Mouse (Mus musculus): Measurements from ENCODE around the gene Csf2rb.
"Not testable (repeated sequence)": the region's sequence is repeated elsewhere in the genome, so short reads cannot be mapped to it uniquely, and the experiment has no call there.

Gene Csf2rb

DNA sequence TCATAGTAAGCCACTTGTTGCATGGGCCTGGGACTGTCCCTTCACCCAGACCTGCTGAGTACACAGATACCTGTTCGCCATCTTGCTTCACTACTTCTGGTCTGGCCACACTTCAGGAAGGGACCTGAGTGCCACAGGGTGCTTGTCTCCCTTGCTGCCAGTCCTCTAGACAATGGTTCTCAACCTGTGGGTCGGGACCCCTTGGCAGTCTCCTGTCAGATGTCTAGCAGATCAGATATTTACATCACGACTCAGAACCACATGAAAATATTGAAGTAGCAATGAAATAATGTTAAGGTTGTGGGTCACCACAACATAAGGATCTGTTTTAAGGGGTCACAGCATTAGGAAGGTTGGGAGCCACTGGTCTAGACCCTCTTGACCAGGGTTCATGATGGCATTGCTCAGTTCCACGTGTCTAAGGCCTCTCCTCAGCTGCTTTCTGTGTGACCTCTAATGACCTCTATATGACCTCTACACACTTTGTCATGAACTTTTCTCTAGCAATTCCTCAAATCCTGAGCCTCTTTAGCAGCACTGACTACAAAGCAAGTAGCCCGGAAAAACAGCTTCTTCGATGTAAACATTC, 2.3 kb downstream of the Csf2rb start:
- not testable (repeated sequence) for DNase-seq (ENCODE audit: low spot score in 2 of 2)

DNA sequence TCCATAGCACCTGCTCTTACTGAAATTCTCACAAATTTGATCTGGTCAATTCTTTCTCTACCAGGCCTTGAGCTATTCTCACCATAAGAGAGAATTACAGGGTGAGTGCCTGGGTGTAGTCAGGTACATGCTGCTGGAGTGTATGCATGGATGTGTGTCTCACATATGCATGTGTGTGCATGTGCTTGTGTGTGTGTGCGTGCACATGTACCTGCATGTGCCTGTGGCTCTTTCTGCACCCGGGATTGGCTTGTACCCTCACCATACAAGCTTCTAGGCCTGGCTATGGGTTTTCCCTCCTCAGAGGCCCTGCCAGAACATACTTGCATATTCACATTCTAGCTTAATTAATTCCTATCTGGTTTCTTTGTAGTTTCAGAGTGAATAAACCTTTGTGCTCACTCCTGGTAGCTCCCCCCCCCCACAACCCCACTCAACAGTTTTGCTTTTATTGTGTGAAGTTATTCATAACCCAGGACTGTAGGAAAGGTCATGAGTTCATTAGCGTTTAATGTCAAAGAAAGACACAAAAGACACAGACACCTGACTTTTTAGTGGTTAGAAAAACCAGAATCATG, 3.1 kb downstream of the Csf2rb start:
- DNase-seq (ENCODE audit: low spot score in 2 of 2): no peak

- not testable (repeated sequence) for DNase-seq (ENCODE audit: low spot score in 2 of 2)
Measured at GRCm38 (mm10) chr15:78329972-78330371, 4.4 kb downstream of the Csf2rb start.

- no peak for DNase-seq (ENCODE audit: low spot score in 2 of 2)
Measured at GRCm38 (mm10) chr15:78330706-78331105, 5.2 kb downstream of the Csf2rb start.

GRCm38 (mm10) chr15:78331523-78332340, 6.2 kb downstream of the Csf2rb start:
- DNase-seq (ENCODE audit: low spot score in 2 of 2): no peak

DNA sequence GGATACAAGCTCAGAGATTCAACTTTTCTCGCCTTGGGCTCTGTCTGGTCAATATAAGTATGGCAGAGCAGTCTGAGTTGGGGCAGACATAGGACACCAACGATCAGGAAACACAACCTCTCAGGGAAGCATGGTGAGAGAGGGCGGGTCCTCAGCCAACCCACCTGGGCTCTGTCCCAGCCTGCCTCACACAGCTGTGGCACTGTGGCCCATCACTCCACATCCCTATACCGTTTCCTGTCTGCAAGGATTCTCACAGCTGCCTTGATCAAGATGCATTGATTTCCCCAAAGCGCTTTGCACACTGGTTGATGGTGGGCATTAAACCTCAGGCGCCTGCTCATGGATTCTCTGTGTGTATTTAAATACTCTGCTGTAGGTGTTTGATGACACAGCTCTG, 7.4 kb downstream of the Csf2rb start:
- no peak for DNase-seq (ENCODE audit: low spot score in 2 of 2)

DNA sequence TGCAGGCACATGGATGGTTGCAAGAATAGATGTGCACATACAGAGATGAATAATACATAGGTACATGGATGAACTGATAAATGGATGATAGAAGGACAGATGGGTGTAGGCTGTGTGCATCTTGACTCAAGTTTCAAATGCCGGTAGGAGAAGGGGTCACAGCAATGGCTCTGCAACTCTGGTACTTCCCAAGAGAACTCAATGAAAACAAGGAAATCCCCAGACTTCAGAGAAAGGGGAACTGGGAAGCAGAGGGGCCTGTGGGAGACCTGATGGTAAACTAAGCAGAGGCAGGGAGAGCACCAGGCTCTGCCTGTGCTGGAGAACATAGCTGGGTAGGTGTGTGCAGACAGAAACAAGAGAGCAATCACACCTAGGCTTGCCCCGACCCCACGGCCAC, 8.8 kb downstream of the Csf2rb start:
- no peak for DNase-seq (ENCODE audit: low spot score in 2 of 2)

DNA sequence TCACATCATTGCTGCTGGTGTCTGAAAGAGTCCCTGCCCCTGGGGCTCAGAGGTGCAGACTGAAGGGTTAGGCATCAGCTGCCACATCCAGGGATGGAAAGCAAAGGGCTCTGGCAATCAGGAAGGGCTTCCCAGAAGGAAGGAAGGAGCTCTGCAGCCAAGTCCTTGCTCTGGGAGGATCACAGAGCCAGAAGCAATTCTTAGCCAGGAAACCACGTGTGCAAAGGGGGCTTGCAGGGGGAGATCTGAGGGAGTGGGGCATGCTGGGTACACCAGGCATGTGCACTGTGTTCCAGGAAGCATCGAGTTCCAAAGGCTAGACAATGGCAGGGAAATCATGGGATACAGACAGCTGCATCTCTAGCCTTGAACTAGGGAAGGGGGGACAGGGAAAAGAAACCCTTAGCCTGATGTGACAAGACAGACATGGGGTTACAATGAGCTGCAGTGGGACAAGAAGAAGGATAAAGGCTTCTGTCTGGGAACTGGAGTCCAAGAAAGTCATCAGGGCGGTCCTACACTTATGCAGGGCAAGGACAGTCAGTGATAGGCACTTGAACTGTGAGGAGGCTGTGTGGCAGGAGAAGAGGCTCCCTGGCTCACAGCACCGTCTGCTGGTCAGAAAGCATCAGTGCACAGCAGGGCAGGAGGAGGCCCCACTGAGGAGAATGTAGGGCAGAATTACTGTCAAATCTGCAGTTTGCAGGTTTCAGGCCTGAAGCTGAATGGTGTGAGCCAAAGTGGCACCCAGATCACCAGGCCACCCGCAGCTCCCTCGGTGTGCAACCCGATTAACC, 14.3 kb downstream of the Csf2rb start:
- DNase-seq (ENCODE audit: low spot score in 2 of 2): peak; percentile 53 to 72

- not testable (repeated sequence) for DNase-seq (ENCODE audit: low spot score in 2 of 2)
Measured at GRCm38 (mm10) chr15:78340919-78341318, 15.4 kb downstream of the Csf2rb start.

- no peak for DNase-seq (ENCODE audit: low spot score in 2 of 2)
Measured at GRCm38 (mm10) chr15:78343683-78344082, 18.1 kb downstream of the Csf2rb start.

- no peak for DNase-seq (ENCODE audit: low spot score in 2 of 2)
Measured at GRCm38 (mm10) chr15:78344567-78344966, 19.0 kb downstream of the Csf2rb start.

GRCm38 (mm10) chr15:78351586-78352165, 26.1 kb downstream of the Csf2rb start:
- DNase-seq (ENCODE audit: low spot score in 2 of 2): no peak

DNA sequence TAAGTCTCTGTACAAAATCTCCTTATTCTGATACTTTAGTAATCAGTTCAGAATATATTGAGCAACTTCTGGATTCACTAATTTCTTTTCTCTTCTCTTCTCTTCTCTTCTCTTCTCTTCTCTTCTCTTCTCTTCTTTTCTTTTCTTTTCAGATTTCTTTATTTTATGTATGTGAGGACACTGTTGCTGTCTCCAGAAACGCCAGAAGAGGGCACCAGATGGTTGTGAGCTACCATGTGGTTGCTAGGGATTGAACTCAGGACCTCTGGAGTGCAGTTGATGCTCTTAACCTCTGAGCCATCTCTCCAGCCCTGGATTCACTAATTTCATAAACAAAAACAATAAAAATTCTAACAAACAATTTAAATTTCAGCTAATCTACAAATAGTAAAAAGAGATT, 29.4 kb downstream of the Csf2rb start:
- peak; percentile 63 to 75 for DNase-seq (ENCODE audit: low spot score in 2 of 2)

DNA sequence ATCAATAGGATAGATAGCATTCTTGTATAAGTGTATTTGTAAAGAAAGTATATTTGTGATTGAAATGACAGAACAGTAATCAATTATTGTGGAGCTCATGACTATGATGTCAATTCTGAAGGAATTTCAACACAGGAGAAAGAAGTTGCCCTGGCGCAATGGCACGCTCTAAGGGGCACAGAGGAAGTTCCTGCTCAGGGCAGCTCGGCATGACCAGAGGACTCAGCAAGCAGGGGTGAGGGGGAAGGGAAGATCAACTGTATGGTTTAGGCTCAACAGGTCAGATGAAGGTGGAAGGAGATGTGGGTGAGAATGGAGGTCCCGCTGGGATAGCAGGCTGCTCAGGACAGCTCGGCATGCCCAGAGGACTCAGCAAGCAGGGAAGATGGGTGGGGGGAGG, 30.0 kb downstream of the Csf2rb start:
- no peak for DNase-seq (ENCODE audit: low spot score in 2 of 2)

- no peak for DNase-seq (ENCODE audit: low spot score in 2 of 2)
Measured at GRCm38 (mm10) chr15:78365916-78366315, 40.4 kb downstream of the Csf2rb start.

DNA sequence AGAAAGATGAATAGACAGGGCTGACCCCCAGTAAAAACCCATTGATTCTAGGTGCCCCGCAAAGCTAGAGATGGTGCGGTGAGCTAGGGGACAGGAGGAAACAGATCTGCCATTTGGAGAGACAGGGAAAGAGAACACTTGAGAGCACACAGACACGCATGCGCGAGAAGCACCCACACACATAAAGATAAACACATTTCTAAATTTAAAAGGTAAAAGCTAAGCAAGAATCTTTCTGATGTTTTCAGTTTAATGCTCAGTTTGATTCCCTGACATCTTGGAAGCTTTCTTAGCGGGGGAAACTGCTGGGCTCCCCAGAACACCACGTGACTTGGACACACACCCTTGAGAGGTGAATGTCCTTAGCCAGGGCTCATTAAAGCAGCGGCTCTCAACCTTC, 41.3 kb downstream of the Csf2rb start:
- DNase-seq (ENCODE audit: low spot score in 2 of 2): peak; percentile 57 to 63

- DNase-seq (ENCODE audit: low spot score in 2 of 2): no peak
Measured at GRCm38 (mm10) chr15:78367811-78368210, 42.3 kb downstream of the Csf2rb start.

DNA sequence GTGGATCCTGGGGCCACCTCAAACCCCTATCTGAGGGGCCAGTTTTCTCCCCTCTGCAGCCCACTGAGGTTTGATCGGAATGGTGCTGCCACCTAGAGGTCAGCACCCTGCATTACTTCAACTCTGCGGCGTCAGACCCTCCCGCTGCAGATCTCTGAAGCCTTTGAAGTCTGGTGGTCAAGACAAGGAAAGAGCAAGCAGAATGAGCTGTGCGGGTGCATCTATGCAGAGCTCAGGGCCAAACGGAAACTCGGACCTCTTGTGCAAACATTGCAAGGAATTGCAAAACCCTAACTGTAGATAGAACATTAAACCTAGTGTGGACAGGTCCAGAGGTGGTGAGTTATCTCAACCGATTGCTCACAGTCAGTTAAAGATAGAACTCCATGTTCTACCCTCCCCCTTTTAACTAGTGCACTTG, 43.4 kb downstream of the Csf2rb start:
- DNase-seq (ENCODE audit: low spot score in 2 of 2): peak in 1 of 2 experiments; percentile 53

GRCm38 (mm10) chr15:78369641-78370040, 44.1 kb downstream of the Csf2rb start:
- DNase-seq (ENCODE audit: low spot score in 2 of 2): peak; percentile 62 to 80

- DNase-seq (ENCODE audit: low spot score in 2 of 2): no peak
Measured at GRCm38 (mm10) chr15:78372796-78373195, 47.2 kb downstream of the Csf2rb start.

DNA sequence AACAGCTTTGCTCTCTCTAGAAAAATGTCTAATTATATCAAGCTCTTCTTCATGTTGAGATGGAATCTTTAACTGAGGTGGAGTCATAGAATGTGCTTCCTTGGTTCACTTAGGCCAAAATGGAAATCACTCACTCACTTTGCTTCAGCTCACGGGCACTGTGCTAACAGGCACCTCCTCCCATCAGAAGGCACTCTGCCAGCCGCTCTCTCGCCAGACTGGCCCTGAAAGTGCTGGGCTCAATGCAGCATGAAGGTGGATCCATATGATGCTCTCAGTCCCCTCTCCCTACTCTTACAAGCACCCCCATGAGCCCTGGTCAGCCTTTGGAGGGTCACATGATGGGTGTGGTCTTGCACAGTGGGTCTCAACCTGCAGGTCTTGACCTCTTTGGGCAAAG, 48.7 kb downstream of the Csf2rb start:
- peak; percentile 66 to 75 for DNase-seq (ENCODE audit: low spot score in 2 of 2)

GRCm38 (mm10) chr15:78377859-78378258, 52.3 kb downstream of the Csf2rb start:
- no peak for DNase-seq (ENCODE audit: low spot score in 2 of 2)
